Mouse (Mus musculus) midbrain, embryonic 15.5 days (tissue): ENCODE measurements around the gene Rgmb. TPM values are rescaled to one million over a fixed set of nuclear protein-coding genes. Genes with fewer than 3 reads are reported as not detected.

ENCODE experiments used
- ATAC-seq: fragments of 200-750 bp; cut with Nextera tagmentation; replicated peaks from 2 replicates; pipeline ENCODE4 v1.8.0; 2017; ENCODE audit warnings: moderate TSS enrichment
- H3K27ac ChIP-seq: fragments of 300-500 bp; sonication (generic); 2 replicates; pipeline ENCODE4 v1.5.1; 2015; ENCODE audit warnings: mild to moderate bottlenecking, inconsistent platforms
- H3K27me3 ChIP-seq: fragments of 300-500 bp; sonication (generic); replicated peaks from 2 replicates; pipeline ENCODE4 v1.6.1; 2015; ENCODE audit warnings: inconsistent platforms
- H3K36me3 ChIP-seq: fragments of 300-500 bp; sonication (generic); replicated peaks from 2 replicates; pipeline ENCODE4 v1.6.1; 2015; ENCODE audit warnings: inconsistent platforms
- H3K4me1 ChIP-seq: fragments of 300-500 bp; sonication (generic); 2 replicates; pipeline ENCODE4 v1.6.1; 2015; ENCODE audit warnings: inconsistent platforms
- H3K4me2 ChIP-seq: fragments of 300-500 bp; sonication (generic); 2 replicates; pipeline ENCODE4 v1.6.1; 2015; ENCODE audit warnings: inconsistent platforms, mild to moderate bottlenecking, moderate library complexity
- H3K4me3 ChIP-seq: fragments of 300-500 bp; sonication (generic); 2 replicates; pipeline ENCODE4 v1.5.1; 2015; ENCODE audit warnings: mild to moderate bottlenecking, inconsistent platforms
- H3K9ac ChIP-seq: fragments of 300-500 bp; sonication (generic); 2 replicates; pipeline ENCODE4 v1.6.1; 2015; ENCODE audit warnings: mild to moderate bottlenecking, inconsistent platforms
- H3K9me3 ChIP-seq: fragments of 300-500 bp; sonication (generic); 2 replicates; pipeline ENCODE4 v1.6.1; 2016; ENCODE audit warnings: inconsistent platforms
- WGBS: fragments of 180-500 bp; shearing (Covaris S2); methylation state at CpG from one replicate; pipeline ENCODE4 v1.1.7; 2015; ENCODE audit warnings: mixed read lengths; 5-methylcytosine and 5-hydroxymethylcytosine counted together
- polyA plus RNA-seq: library from polyadenylated mRNA; unstranded; fragments of >200 nt; fragmentation: Nextera tagmentation; extraction: Ambion mirVana; gene quantifications from 2 replicates; pipeline ENCODE4 v1.2.1, GENCODE M21; 2015

Gene Rgmb
- polyA plus RNA-seq, 1 experiment from 2014 or later, result 73.1 TPM

DNA sequence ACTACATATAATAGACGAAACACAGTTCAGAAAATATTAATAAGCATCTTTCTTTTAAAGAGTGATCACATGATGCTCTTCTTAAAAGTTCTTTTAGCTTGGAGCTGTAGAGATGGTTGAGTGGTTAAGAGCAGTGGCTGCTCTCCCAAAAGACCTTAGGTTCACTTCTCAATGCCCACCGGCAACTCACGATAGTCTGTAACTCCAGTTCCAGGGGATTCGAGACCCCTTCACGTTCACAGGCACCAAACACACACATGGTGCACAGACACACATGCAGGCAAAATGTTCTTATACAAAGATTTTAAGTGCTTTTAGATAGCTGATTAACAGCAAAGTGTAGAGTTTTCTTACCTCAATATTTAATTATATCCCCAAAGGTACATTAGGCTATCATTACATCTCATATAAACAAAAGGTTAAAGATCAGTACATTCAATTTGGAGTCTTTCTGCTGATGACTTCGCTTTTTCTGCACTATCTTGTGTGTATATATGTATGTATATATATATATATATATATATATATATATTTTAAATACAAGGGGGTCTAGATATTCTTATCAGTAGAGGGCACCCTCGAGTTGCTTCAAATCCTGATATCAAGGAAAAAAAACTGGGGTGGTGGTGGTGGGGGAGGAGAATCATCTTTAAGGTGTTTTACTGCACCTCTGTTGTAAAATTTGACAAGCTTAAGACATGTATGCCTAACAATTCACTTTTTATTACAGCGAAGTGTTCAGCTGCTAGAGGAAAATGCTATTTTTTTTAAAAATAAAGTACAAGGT is 2.5 kb downstream of the Rgmb start:
- no peaks in the 10 kb centered on the region for H3K36me3 ChIP-seq
- peak overlapping the region; percentile 7; the same call in 1 of the 2 replicates for H3K9ac ChIP-seq
- H3K4me3 ChIP-seq, result peak overlapping the region; percentile 88
- WGBS, result 50% methylated on average over 8 of the region's 8 CpGs
- H3K4me2 ChIP-seq, result peak overlapping the region; percentile 89
- ATAC-seq, result no peak
- no peaks in the 10 kb centered on the region for H3K9me3 ChIP-seq
- H3K27ac ChIP-seq, result peak overlapping the region; percentile 92
- H3K27me3 ChIP-seq, result no peaks in the 10 kb centered on the region
- H3K4me1 ChIP-seq, result peaks cover 46% of the 10 kb centered on the region

DNA sequence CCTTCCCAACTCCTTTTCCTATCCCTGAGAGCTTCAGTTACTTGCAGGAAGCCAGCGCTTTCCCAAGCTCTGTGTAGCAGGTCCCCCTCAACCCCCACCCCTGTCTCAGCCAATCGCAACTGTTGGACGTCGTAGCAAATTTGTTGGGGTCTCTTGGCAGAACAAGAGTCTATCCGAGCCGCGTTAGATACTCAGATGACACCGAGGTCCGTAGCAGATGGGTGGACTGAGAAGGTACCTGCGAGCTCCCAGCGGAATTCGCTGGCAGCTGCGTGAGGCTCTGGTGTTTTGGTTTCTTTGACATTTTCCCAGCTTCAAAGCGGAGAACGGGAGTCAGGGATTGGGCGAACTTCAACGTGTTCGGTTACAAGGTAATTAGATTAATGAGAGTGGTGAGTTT is 3.9 kb downstream of the Rgmb start:
- Histone ChIP-seq H3K4me2 (peak overlapping the region; percentile 84), H3K4me3 (peak overlapping the region; percentile 80), H3K27ac (peak overlapping the region; percentile 94), H3K9me3 (no peaks in the 10 kb centered on the region), H3K9ac (peak overlapping the region; percentile 53), H3K27me3 (no peaks in the 10 kb centered on the region), H3K36me3 (no peaks in the 10 kb centered on the region), H3K4me1 (peaks cover 58% of the 10 kb centered on the region)
- peak; percentile 45 for ATAC-seq
- WGBS, result under 1% methylated on average over 18 of the region's 18 CpGs

DNA sequence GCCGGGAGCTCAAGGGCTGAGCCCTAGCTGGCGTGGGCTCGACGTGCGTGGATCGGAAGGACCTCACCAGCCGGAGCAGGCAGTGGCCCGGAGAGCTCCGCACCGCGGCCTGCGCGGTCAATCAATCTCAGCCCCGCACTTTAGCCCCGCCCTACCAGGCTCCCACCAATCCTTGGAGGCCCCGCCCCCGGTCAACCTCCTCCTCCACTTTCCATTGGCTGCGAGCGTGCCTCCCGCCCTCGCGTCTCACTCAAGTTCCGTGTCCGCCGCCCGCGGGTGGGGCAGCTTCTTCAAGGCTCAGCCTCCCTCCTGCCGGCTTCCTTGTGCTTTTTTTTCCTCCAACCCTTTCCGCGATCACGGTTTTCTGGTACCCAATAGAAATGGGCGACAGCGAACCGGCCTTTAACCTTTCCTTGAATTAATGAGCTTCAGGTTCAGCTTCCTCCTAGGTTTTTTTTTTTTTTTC is 4.4 kb downstream of the Rgmb start:
- Histone ChIP-seq H3K4me1 (peaks cover 61% of the 10 kb centered on the region), H3K9ac (peak overlapping the region; percentile 66), H3K4me3 (peak overlapping the region; percentile 80), H3K27me3 (no peaks in the 10 kb centered on the region), H3K27ac (peak overlapping the region; percentile 94), H3K4me2 (peak overlapping the region; percentile 84), H3K36me3 (no peaks in the 10 kb centered on the region), H3K9me3 (no peaks in the 10 kb centered on the region)
- peak; percentile 95 for ATAC-seq
- WGBS, result under 1% methylated on average over 34 of the region's 34 CpGs

DNA sequence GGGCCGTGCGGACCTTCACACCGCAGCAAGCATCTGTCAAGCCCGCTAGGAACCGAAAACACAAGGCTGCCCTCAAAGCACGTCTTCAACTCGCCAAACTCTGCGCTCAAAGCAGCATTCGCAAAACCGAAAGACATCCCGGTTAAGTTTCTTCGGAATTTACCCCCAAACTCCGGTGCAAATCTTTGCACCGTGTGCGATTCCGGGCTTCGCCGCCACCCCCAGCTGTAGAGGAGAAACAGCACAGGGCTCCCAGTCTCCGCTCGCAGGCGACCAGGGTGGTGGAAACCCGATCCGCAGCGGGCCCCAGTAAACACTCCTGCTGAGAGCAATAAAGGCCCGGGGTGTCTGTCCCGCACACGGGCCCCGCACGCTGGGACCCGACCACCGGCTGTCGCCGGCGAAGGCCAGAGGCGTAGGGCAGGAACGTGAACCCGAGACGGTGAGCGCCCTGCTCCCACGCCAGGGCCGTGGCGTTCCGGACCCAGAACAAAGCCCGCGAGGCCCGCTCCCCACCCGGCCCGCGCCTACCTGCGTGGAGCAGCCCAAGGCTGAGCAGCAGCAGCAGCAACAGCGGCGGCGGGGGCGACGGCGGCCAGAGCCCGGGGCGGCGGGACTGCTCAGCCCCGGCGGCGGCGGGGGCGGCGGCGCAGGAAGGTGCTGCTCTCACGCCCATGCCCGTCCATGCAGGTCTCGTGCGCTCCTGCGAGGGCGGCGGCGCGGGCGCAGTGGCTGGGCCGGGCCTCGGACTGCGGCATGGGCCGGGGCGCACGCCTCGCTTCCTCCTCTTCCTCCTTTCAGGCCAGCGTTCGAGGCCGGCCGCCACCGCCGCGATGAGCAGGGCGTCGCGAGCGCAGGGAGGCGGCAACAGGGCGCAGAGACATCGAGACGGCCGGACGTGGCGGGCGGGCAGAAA is 5.1 kb downstream of the Rgmb start:
- H3K9ac ChIP-seq, result peak overlapping the region; percentile 66
- H3K27ac ChIP-seq, result peak overlapping the region; percentile 94
- peaks cover 65% of the 10 kb centered on the region for H3K4me1 ChIP-seq
- ATAC-seq, result peak; percentile 68
- peak overlapping the region; percentile 80 for H3K4me3 ChIP-seq
- no peaks in the 10 kb centered on the region for H3K27me3 ChIP-seq
- H3K9me3 ChIP-seq, result no peaks in the 10 kb centered on the region
- peak overlapping the region; percentile 84 for H3K4me2 ChIP-seq
- under 1% methylated on average over 90 of the region's 102 CpGs for WGBS
- H3K36me3 ChIP-seq, result no peaks in the 10 kb centered on the region

DNA sequence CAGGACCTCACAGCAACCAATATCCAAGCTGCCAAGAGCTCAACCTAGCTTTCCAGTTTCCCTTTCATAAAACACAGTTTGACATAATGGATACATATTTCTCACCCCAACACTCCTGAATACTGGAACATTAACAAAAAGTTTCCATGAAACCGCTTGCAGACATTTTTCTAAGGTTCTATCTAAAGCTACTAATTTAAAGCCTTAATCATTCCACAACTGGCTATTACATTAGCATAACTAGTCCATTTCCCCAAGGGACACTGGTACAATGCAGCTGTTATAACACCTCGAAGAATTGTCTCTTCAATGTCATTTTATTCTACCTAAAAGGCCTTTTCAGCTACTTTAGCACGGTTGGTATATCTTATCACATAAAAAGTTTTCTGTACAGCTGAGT is 6.0 kb downstream of the Rgmb start:
- Histone ChIP-seq H3K9me3 (no peaks in the 10 kb centered on the region), H3K36me3 (no peaks in the 10 kb centered on the region), H3K4me1 (peaks cover 68% of the 10 kb centered on the region), H3K27ac (peak overlapping the region; percentile 94), H3K4me3 (peak overlapping the region; percentile 80), H3K9ac (peak overlapping the region; percentile 66), H3K4me2 (peak overlapping the region; percentile 84), H3K27me3 (no peaks in the 10 kb centered on the region)
- ATAC-seq, result no peak
- WGBS, result 14% methylated on average over 3 of the region's 3 CpGs

DNA sequence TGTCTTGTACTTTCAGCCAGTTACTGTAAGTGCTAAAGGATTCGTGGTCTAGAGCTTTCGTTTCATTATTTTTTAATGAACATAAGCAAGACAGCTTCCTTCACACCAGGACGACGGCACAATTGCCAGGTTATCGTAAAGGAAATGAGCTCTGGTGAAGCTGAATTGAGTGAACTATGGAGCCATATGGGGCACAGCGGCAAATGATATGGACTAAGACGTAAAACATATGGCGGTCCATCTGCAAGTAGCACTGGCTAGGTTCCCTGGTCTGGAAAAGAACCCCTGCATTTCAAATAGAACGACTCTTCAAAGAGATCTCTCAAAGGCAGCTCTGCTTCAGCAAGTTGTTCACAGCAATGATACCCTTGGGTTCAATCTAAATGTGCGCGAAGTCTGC is 6.5 kb downstream of the Rgmb start:
- WGBS, result 26% methylated on average over 11 of the region's 11 CpGs
- H3K9ac ChIP-seq, result peak overlapping the region; percentile 66
- H3K4me1 ChIP-seq, result peaks cover 66% of the 10 kb centered on the region
- peak overlapping the region; percentile 80 for H3K4me3 ChIP-seq
- ATAC-seq, result no peak
- H3K27me3 ChIP-seq, result no peaks in the 10 kb centered on the region
- H3K9me3 ChIP-seq, result no peaks in the 10 kb centered on the region
- H3K4me2 ChIP-seq, result peak overlapping the region; percentile 84
- H3K36me3 ChIP-seq, result no peaks in the 10 kb centered on the region
- peak overlapping the region; percentile 94 for H3K27ac ChIP-seq

DNA sequence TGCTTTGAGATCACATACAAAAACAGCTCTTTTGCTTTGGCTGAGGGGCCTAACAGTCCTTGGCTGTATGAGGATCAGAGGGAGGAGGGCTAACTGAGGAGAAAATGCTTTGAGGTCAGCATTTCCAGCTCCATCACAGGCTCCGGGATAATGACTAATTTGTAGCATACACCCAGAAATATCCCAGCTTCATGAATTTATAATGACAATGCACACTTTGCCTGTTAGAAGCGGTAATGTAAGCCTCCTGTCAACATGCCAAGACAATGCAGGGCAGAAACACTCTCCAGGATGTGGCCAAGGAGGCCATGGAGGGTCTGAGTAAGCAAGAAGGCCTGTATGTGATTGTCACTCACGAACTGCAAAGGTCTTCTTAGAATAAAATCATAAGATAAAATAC is 7.0 kb downstream of the Rgmb start:
- 13% methylated on average over 3 of the region's 3 CpGs for WGBS
- H3K9me3 ChIP-seq, result no peaks in the 10 kb centered on the region
- peak overlapping the region; percentile 80 for H3K4me3 ChIP-seq
- H3K27ac ChIP-seq, result peak overlapping the region; percentile 94
- H3K4me1 ChIP-seq, result peaks cover 63% of the 10 kb centered on the region
- no peaks in the 10 kb centered on the region for H3K36me3 ChIP-seq
- no peak for ATAC-seq
- peak overlapping the region; percentile 84 for H3K4me2 ChIP-seq
- H3K27me3 ChIP-seq, result no peaks in the 10 kb centered on the region
- H3K9ac ChIP-seq, result peak overlapping the region; percentile 66

DNA sequence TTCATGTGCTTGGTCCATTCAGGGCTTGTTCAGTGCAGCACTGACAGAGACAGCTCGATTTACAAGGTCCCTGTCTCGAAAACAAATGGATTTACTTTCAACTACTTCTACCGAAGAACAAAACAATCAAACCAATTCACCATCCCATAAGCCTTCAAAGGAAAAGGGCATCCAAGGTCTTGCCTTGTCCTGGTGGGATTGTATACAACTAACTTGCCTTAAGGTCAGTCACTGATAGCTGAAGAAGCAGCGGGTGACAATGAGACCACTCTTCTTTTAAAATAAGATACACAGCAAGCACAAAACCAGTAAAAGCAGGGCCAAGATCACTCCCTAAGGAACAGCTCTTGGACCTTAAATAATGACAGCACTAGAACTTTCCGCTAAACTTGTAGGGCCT is 7.6 kb downstream of the Rgmb start:
- H3K27ac ChIP-seq, result peak overlapping the region; percentile 94; the same call in 1 of the 2 replicates
- no peak for ATAC-seq
- 26% methylated on average over 5 of the region's 5 CpGs for WGBS
- no peaks in the 10 kb centered on the region for H3K27me3 ChIP-seq
- H3K36me3 ChIP-seq, result no peaks in the 10 kb centered on the region
- H3K4me3 ChIP-seq, result peak overlapping the region; percentile 80
- H3K9ac ChIP-seq, result peak overlapping the region; percentile 66; the same call in 1 of the 2 replicates
- peaks cover 63% of the 10 kb centered on the region for H3K4me1 ChIP-seq
- peak overlapping the region; percentile 84 for H3K4me2 ChIP-seq
- H3K9me3 ChIP-seq, result no peaks in the 10 kb centered on the region

DNA sequence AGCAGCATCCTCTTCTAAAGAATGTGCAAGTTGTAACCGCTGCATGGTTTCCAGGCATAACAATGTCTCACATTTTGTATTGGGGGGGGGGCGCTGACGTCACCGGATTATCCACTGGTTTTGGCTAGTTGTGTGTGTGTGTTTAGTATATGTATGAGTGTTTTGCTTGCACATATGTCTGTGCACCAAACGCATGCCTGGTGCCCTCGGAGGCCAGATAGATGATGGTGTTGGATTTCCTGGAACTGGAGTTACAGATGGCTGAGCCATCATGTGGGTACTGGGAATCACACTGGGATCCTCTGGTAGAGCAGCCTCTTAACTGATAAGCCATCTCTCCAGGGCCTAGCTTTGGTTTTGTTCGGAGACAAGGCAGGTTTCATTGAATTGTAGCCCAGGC is 8.5 kb downstream of the Rgmb start:
- Histone ChIP-seq H3K27me3 (no peaks in the 10 kb centered on the region), H3K4me3 (peak overlapping the region; percentile 9; the same call in 1 of the 2 replicates), H3K9me3 (no peaks in the 10 kb centered on the region), H3K36me3 (no peaks in the 10 kb centered on the region), H3K9ac (no peak overlapping the region), H3K27ac (no peak overlapping the region), H3K4me2 (peak overlapping the region; percentile 84), H3K4me1 (peaks cover 60% of the 10 kb centered on the region)
- WGBS, result 84% methylated on average over 7 of the region's 7 CpGs
- no peak for ATAC-seq

DNA sequence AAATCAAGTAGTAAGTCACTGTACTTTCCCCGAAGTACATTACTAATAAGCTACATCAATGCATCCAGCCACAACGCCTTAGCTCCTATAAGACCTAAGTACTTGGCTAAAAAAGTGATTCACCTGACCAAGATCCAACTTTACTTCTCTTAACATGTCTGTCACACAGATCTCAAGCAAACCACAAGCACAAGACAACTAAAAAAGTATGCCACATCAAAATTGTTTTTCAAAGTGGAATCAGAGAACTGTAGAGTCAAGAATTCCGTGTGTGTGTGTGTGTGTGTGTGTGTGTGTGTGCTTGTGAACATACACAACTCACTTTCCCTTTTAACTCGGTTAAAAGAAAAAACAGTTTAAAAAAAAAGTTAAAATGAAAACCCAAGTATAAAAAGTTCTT is 9.1 kb downstream of the Rgmb start:
- peaks cover 57% of the 10 kb centered on the region for H3K4me1 ChIP-seq
- no peak overlapping the region for H3K4me2 ChIP-seq
- no peak overlapping the region for H3K4me3 ChIP-seq
- no peak for ATAC-seq
- H3K27ac ChIP-seq, result no peak overlapping the region
- no peaks in the 10 kb centered on the region for H3K27me3 ChIP-seq
- H3K9ac ChIP-seq, result no peak overlapping the region
- WGBS, result 84% methylated on average over 4 of the region's 4 CpGs
- no peaks in the 10 kb centered on the region for H3K36me3 ChIP-seq
- H3K9me3 ChIP-seq, result no peaks in the 10 kb centered on the region

DNA sequence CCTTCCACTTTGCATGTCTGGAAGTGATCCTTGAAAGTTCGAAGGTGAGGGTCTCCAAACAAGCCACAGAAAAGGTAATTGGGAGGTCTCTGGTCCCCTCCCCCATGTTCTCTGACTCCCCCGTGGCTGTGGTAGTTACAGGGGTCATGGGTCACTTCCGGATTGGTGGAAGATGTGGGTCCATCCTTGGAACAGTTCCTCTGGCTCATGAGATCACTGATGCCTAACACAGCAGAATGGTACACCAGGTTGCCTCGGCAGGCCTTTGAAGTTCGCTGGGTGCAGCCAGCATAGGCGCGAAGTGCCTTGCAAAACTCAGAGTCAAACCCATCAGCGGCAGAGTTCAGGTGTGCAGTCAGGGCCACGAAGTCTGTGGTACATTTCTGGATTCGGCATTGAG is 10.1 kb downstream of the Rgmb start:
- no peak overlapping the region for H3K4me3 ChIP-seq
- WGBS, result 85% methylated on average over 10 of the region's 10 CpGs
- peaks cover 57% of the 10 kb centered on the region for H3K4me1 ChIP-seq
- no peak for ATAC-seq
- H3K9me3 ChIP-seq, result no peaks in the 10 kb centered on the region
- H3K9ac ChIP-seq, result no peak overlapping the region
- no peak overlapping the region for H3K27ac ChIP-seq
- H3K27me3 ChIP-seq, result no peaks in the 10 kb centered on the region
- H3K36me3 ChIP-seq, result no peaks in the 10 kb centered on the region
- no peak overlapping the region for H3K4me2 ChIP-seq

DNA sequence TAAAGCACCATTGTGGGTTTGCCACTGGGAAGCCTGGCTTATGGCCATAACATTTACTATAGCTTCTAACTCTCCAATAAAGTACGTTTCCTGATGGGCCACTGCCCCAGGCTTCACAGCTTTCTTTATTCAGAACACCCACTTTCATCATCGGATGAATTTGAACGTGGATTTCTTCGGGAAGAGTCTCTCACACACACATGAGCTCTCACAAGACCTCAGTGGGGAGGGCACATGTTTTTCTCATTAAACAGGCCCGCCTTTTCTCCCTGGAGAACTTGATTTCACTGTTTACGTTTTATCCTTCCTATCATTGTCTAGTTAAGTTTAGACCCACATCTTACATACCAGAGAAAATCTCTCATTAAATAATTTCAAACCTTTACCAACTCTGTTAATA is 10.7 kb downstream of the Rgmb start:
- Histone ChIP-seq H3K4me2 (no peak overlapping the region), H3K4me3 (no peak overlapping the region), H3K36me3 (no peaks in the 10 kb centered on the region), H3K27me3 (no peaks in the 10 kb centered on the region), H3K4me1 (peaks cover 62% of the 10 kb centered on the region), H3K9me3 (no peaks in the 10 kb centered on the region), H3K27ac (no peak overlapping the region), H3K9ac (no peak overlapping the region)
- 64% methylated on average over 6 of the region's 6 CpGs for WGBS
- no peak for ATAC-seq
